Mouse (Mus musculus) embryonic fibroblast, embryonic 13.5 days (primary cell): ENCODE results near the gene Psg28.

Experiments
- CTCF ChIP-seq: IDR thresholded peaks from 2 replicates; pipeline ENCODE4 v1.5.1; 2011; ENCODE audit warnings: mild to moderate bottlenecking, control low read depth, low read length, moderate library complexity, borderline replicate concordance; ENCODE audit not compliant: insufficient read depth
- POLR2A ChIP-seq: IDR thresholded peaks from 2 replicates; pipeline ENCODE4 v1.6.1; 2011; ENCODE audit warnings: low read depth, mild to moderate bottlenecking, control low read depth, low read length, moderate library complexity

GRCm38 (mm10) chr7:18403407-18403806, 28.4 kb downstream of the Psg28 start:
- TF ChIP-seq CTCF, result no peak
- TF ChIP-seq POLR2A, result no peak
